Mouse (Mus musculus) brown adipose tissue, adult 24 weeks (tissue): ENCODE results near the gene Pbxip1. TPM values are rescaled to one million over a fixed set of nuclear protein-coding genes. Genes with fewer than 3 reads are reported as not detected.

Source experiments
- H3K27ac ChIP-seq: fragments of 200-500 bp; replicated peaks from 2 replicates; pipeline ENCODE4 v1.5.1; 2012; ENCODE audit warnings: low read depth, mild to moderate bottlenecking, low read length
- H3K4me1 ChIP-seq: fragments of 200-500 bp; 2 replicates; pipeline ENCODE4 v1.6.1; 2012; ENCODE audit warnings: low read length, mixed read lengths; ENCODE audit not compliant: control insufficient read depth, insufficient read depth, insufficient read length
- H3K4me3 ChIP-seq: fragments of 200-500 bp; 2 replicates; pipeline ENCODE4 v1.5.1; 2012; ENCODE audit warnings: low read depth, mild to moderate bottlenecking, low read length, moderate library complexity; ENCODE audit not compliant: insufficient read depth
- polyA plus RNA-seq: library from polyadenylated mRNA; stranded (reverse); fragments of >200 nt; gene quantifications from 2 replicates; pipeline ENCODE4 v1.2.4, GENCODE M21; 2012; ENCODE audit not compliant: missing spikeins, insufficient read depth, insufficient read length

The Pbxip1 gene
- polyA plus RNA-seq, 1 experiment, result 18.9 TPM

DNA sequence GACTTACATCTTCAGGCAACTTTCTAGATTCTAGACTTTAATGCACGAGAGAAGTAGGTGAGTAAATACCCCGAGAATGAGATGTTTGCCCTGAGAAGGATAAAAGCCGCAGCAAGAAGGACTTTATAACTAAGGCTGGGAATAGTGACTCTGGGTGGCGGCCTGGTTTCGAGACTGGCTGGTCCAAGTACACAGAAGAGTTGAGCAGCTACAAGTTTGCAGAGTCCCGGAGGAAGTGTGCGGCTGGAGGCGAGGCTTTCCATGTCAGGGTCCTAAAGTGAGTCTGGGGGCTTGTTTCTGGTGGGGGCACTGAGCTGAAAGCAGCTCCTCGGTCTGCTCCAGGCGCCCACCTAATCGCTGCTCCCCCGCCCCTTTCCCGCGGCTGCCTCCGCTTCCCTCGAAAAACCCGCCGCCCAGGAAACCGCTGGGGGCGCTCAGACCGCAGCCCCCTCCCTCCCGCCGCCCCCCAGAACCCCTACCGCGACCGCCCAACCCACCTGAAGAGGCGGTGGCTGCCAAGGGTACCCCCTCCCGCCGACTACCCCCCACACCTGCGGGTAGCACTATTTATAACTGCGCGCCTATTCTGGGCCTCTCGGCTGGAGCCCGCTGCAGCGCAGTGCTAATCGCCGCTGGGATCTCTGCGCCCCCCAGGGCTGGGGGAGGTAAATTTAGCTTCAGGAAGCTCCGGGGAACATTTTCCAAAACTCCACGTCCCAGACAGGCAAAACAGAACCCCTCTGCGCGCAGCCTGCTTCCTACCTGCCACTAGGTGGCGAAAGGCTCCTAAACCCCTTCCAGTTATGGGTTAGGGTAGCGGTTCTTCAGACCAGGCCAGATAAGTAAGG, 40.5 kb upstream of the Pbxip1 start:
- Histone ChIP-seq H3K4me1 (no peaks in the 10 kb centered on the region), H3K4me3 (peak overlapping the region; percentile 70), H3K27ac (no peak overlapping the region; the same call in 1 of the 2 replicates)

DNA sequence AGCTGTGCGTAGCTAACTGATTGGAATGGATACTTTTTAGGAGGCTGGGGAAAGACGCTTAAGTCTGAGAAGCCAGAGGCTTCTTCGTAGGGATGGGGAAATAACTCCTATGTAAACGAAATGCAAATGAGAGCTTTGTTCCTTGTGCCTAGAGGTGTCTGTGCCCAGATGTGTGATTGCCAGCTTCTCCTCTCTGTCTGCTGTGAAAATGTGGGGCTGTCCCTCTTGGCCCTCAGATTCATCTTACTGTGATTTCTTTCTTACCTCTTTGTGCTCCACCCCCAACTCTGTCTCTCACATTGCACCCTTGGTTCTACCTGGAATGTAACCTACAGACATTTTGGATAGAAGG, 39.9 kb upstream of the Pbxip1 start:
- Histone ChIP-seq H3K4me3 (peak overlapping the region; percentile 13; the same call in 1 of the 2 replicates), H3K4me1 (no peaks in the 10 kb centered on the region), H3K27ac (peak overlapping the region; percentile 16; the same call in 1 of the 2 replicates)

GRCm38 (mm10) chr3:89401329-89401728, 35.2 kb upstream of the Pbxip1 start:
- Histone ChIP-seq H3K4me1 (no peaks in the 10 kb centered on the region), H3K27ac (no peak overlapping the region), H3K4me3 (no peak overlapping the region)

GRCm38 (mm10) chr3:89402693-89403092, 33.8 kb upstream of the Pbxip1 start, which contains the start of gene Lenep:
Lenep (minus strand) TSS chr3:89402793.
- H3K4me3 ChIP-seq, result no peak within 1 kb of the TSS
- no peak within 1 kb of the TSS for H3K27ac ChIP-seq
- H3K4me1 ChIP-seq, result peaks cover 4% of the 10 kb centered on the region; the same call in 1 of the 2 replicates

GRCm38 (mm10) chr3:89406887-89407286, 29.6 kb upstream of the Pbxip1 start:
- Histone ChIP-seq H3K4me1 (peaks cover 8% of the 10 kb centered on the region; the same call in 1 of the 2 replicates), H3K27ac (no peak overlapping the region), H3K4me3 (no peak overlapping the region)

GRCm38 (mm10) chr3:89408448-89408847, 28.1 kb upstream of the Pbxip1 start:
- Histone ChIP-seq H3K4me1 (peaks cover 8% of the 10 kb centered on the region; the same call in 1 of the 2 replicates), H3K27ac (peak overlapping the region; percentile 97), H3K4me3 (no peak overlapping the region)

DNA sequence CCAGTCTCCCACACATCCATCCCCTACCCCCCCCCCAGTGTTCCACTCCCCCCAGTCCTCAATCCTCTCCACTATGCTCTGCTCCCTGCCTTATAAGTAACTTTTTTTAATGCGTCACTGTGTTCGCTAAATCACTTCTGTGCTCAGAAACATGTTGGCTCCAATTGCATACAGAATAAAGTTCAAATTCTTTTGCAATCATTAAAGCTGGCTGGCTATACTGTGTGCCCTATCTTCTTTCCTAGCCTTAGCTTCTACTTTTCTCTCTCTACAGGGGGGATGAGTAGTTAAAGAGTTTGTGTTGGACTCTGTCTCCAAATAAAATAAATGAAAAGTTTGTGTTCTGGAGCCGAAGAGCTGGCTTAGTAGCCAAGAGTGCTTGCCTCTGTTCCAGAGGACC, 26.8 kb upstream of the Pbxip1 start:
- H3K4me1 ChIP-seq, result peaks cover 8% of the 10 kb centered on the region; the same call in 1 of the 2 replicates
- peak overlapping the region; percentile 79; the same call in 1 of the 2 replicates for H3K4me3 ChIP-seq
- peak overlapping the region; percentile 97 for H3K27ac ChIP-seq

DNA sequence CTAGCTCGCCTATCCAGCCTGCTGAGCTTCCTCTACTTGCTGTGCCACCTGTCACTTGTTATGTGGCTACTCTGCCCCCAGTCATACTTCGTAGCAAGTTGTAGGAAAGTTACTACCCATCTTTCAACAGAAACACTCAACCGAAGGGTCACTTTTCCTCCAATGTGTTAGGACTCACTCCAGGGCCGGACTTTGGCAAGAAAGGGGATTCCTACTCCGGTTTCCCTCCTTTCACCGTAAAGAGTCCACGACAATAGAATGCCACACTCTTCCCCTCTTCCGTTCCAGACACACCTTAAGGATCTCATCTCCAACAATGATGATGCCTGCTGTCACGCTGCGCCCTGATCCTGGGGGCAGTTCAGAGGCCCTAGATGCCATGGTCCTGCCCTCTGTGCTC, 25.6 kb upstream of the Pbxip1 start:
- Histone ChIP-seq H3K27ac (peak overlapping the region; percentile 93), H3K4me3 (peak overlapping the region; percentile 79), H3K4me1 (peaks cover 8% of the 10 kb centered on the region; the same call in 1 of the 2 replicates)

GRCm38 (mm10) chr3:89411490-89412393, 24.8 kb upstream of the Pbxip1 start, which contains the start of gene Flad1:
Flad1 (minus strand) TSS chr3:89411870.
- Histone ChIP-seq H3K4me1 (peaks cover 8% of the 10 kb centered on the region; the same call in 1 of the 2 replicates), H3K27ac (peak within 1 kb of the TSS; percentile 93), H3K4me3 (peak within 1 kb of the TSS; percentile 79)

GRCm38 (mm10) chr3:89416158-89416557, 20.3 kb upstream of the Pbxip1 start:
- 0 out of 2 replicates have a peak, but pooled peaks cover 2% of the 10 kb centered on the region for H3K4me1 ChIP-seq
- no peak overlapping the region for H3K27ac ChIP-seq
- no peak overlapping the region for H3K4me3 ChIP-seq

DNA sequence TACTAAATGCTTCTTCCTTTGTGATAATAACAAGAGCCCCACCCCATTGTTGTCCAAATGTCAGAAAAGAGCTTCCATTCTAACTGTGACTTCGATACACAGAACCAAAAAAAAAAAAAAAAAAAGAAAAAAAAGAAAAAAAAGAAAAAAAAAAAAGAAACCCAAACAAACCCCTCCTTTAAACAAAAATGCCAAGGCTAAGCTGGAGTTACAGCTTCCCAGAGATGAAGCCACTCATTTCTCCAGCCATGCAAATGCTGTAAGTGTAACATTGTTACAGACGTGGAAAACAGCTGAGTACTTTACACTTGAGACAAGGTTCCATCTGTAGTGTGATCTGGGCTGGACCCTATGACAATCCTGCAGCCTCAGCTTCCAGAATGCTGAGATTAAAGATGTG, 19.4 kb upstream of the Pbxip1 start:
- Histone ChIP-seq H3K4me3 (peak overlapping the region; percentile 15; the same call in 1 of the 2 replicates), H3K4me1 (peaks cover 7% of the 10 kb centered on the region), H3K27ac (no peak overlapping the region)

GRCm38 (mm10) chr3:89417840-89418169, 18.7 kb upstream of the Pbxip1 start:
- Histone ChIP-seq H3K4me3 (peak overlapping the region; percentile 56), H3K4me1 (peaks cover 7% of the 10 kb centered on the region), H3K27ac (no peak overlapping the region)

GRCm38 (mm10) chr3:89418170-89418860, 18.2 kb upstream of the Pbxip1 start, which contains the start of the genes Cks1b and Shc1:
Cks1b (minus strand) TSS chr3:89418383.
Shc1 (plus strand) TSS chr3:89418443.
- Histone ChIP-seq H3K4me3 (peak within 1 kb of the TSS; percentile 79), H3K4me1 (peaks cover 7% of the 10 kb centered on the region), H3K27ac (peak within 1 kb of the TSS; percentile 98)

DNA sequence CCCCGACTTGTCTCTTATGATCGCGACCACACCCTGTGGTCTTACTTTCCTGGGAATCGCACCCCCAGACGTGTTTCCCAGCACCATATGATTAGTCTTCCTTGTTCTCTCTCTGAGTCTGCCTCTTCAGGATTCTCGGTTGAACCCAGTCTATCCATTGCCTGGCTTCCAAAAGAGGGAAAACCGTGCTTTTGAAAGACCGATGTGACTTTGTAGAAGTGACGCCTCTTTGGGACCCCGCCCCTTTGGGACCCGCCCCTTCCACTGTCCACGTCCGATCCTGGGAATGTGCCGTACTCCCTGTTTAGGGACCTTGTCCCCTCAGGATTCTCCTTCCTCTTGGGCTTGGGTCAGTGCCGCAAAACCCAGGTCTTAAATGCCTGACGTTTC, 17.6 kb upstream of the Pbxip1 start:
- Histone ChIP-seq H3K4me3 (peak overlapping the region; percentile 79), H3K27ac (peak overlapping the region; percentile 98), H3K4me1 (peaks cover 7% of the 10 kb centered on the region)
